Mouse (Mus musculus) brown adipose tissue, adult 24 weeks (tissue): ENCODE results near the gene Rack1. TPM values are rescaled to one million over a fixed set of nuclear protein-coding genes. Genes with fewer than 3 reads are reported as not detected.

Experiments used
- H3K27ac ChIP-seq: fragments of 200-500 bp; replicated peaks from 2 replicates; pipeline ENCODE4 v1.5.1; 2012; ENCODE audit warnings: low read depth, mild to moderate bottlenecking, low read length
- H3K4me1 ChIP-seq: fragments of 200-500 bp; 2 replicates; pipeline ENCODE4 v1.6.1; 2012; ENCODE audit warnings: low read length, mixed read lengths; ENCODE audit not compliant: control insufficient read depth, insufficient read depth, insufficient read length
- H3K4me3 ChIP-seq: fragments of 200-500 bp; 2 replicates; pipeline ENCODE4 v1.5.1; 2012; ENCODE audit warnings: low read depth, mild to moderate bottlenecking, low read length, moderate library complexity; ENCODE audit not compliant: insufficient read depth
- polyA plus RNA-seq: library from polyadenylated mRNA; stranded (reverse); fragments of >200 nt; gene quantifications from 2 replicates; pipeline ENCODE4 v1.2.4, GENCODE M21; 2012; ENCODE audit not compliant: missing spikeins, insufficient read depth, insufficient read length

Gene Rack1
- polyA plus RNA-seq, 1 experiment: 405 TPM

DNA sequence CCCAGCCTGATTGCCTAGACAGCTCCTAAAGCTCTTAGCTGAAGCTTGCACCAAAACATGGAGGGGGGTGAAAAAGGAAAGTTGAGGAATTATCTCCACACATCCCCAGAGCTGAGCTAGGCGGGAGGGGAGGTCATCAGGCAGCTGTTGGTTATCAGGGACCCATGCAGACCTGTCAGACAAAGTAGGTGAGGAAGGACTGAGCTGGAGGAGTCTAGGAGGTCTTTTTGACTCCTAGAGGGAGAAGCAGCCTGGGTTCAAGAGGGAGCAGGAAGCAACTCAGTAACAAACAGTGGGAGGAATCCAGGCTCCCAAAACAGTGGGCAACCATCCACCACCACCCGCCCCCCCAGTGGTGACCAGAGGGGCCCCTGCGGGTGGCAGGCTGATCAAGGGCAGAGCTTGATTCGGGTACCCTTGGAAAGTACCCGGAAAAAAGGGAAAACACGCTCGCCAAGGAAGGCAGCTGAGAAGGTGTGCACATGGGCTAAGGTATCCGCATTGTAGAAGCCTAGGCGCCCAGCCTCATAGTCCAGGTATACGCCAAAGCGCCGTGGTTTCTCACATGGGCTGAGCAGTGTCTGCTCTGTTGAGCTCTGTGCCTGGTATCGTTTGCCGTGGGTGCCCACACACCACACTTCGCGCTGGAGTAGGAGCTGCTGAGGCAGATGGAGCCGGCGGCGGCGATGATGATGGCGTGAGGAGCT lies 6.9 kb downstream of the Rack1 start:
- no peaks in the 10 kb centered on the region for H3K4me1 ChIP-seq
- H3K27ac ChIP-seq: no peak overlapping the region
- no peak overlapping the region for H3K4me3 ChIP-seq

DNA sequence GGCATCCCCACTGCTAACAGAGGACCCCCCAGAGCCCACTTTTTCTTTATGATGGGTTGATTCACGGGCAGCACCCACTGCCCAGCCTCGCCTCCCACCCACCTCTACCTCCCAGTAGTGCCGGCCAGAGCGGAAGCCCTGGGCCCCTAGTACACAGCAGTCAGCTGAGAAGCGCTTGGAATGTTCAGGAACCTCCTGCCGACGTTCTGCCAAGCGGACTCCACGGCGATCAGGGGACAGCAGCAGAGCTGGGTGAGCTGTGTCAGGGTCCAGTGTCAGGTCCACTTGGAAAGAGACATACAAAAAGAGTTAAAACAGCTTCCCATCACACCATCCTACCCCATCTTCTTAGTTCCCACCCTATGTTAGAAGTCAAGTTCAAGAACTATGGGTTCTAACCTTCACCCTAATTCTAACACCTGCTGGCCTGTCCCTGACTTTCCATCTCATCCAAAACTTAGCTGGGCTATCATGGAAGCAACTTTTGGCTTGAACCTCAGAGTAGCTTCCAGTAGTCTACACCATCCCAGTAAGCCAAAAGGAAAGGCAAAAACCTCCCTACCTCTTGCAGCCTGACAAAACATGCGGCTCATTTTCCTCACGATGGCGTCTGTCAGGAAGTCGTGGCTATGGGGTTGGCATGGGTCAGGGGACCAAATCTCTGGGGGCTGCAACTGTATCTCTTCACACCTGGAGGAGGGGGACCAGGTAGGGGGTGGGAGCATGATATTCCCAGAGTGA lies 7.6 kb downstream of the Rack1 start:
- H3K4me3 ChIP-seq: no peak overlapping the region
- no peak overlapping the region for H3K27ac ChIP-seq
- no peaks in the 10 kb centered on the region for H3K4me1 ChIP-seq

- H3K4me3 ChIP-seq: no peak overlapping the region
- no peaks in the 10 kb centered on the region for H3K4me1 ChIP-seq
- H3K27ac ChIP-seq: no peak overlapping the region
Measured at GRCm38 (mm10) chr11:48808304-48808646, 8.1 kb downstream of the Rack1 start.

GRCm38 (mm10) chr11:48808737-48809433 lies 8.8 kb downstream of the Rack1 start:
- no peak overlapping the region for H3K4me3 ChIP-seq
- H3K4me1 ChIP-seq: no peaks in the 10 kb centered on the region
- H3K27ac ChIP-seq: no peak overlapping the region

DNA sequence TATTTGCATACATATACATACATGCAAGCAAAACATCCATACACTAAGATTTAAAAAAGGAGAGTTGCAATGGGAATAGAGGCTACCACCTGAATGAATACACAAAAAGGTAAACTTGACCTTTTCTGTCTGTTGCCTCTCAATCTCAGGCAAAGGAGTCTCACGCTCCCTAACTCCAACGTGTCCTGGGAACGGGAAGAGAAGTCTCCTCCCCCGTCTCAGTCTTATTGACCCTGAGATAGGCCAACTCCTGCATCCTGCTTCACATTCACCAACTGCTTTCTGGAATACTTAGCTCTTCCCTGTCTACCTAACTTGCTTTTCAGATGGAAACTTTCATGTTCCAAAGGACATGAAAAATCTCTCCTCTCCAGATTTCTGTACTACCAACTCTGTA lies 9.3 kb downstream of the Rack1 start:
- no peak overlapping the region for H3K27ac ChIP-seq
- H3K4me3 ChIP-seq: no peak overlapping the region
- H3K4me1 ChIP-seq: no peaks in the 10 kb centered on the region

- Histone ChIP-seq H3K4me1 (no peaks in the 10 kb centered on the region), H3K27ac (no peak overlapping the region), H3K4me3 (no peak overlapping the region)
Measured at GRCm38 (mm10) chr11:48810142-48810541, 10.0 kb downstream of the Rack1 start.

DNA sequence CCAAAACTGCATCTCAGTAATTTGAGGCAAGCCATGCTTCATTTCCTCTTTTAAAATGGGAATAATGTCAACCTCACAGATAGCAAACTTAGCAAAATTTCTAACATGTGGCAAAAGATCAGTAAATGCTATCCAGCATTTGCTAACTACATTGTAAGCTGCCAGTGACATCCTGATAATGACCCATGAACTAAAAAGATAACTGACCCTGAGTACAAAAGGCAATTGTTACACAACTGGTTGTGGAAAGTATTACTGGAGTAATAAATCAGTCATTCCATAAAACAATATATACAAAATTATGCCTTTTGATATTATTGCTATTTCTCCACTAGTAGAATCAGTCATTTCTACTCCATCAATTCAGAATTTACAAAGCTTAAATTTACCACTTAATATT lies 13.7 kb downstream of the Rack1 start:
- Histone ChIP-seq H3K4me3 (no peak overlapping the region), H3K4me1 (peaks cover 7% of the 10 kb centered on the region), H3K27ac (no peak overlapping the region)

GRCm38 (mm10) chr11:48815851-48816250 lies 15.7 kb downstream of the Rack1 start:
- H3K4me3 ChIP-seq: peak overlapping the region; percentile 73

DNA sequence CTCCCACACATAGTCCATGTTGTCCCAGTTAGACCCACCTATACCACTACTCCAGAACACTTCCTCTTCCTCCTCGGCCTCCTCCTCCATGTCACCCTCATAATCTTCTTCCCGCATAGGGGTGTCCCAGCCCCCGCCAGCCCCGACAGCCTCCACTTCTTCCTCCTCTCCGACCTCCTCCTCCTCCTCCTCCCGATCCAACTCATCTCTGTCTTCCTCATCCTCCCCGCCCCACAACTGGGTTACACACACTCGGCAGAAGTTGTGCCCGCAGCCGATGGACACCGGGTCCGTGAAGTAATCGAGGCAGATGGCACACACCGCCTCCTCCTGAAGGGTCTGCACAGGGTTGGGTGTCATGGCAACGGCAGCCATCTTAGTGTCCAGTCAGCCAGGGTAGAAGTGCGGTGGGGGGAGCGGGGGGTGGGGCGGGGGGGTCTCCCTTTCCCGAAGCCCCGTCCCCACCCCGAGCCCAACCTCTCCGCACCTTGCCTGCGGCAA lies 16.2 kb downstream of the Rack1 start:
- H3K4me3 ChIP-seq: peak overlapping the region; percentile 73
- H3K4me1 ChIP-seq: peaks cover 7% of the 10 kb centered on the region
- peak overlapping the region; percentile 64; the same call in 1 of the 2 replicates for H3K27ac ChIP-seq

More at GRCm38 (mm10) chr11:48815851-48816250, 15.7 kb downstream of the Rack1 start:
- Histone ChIP-seq H3K27ac (peak overlapping the region; percentile 64; the same call in 1 of the 2 replicates), H3K4me1 (peaks cover 7% of the 10 kb centered on the region)

DNA sequence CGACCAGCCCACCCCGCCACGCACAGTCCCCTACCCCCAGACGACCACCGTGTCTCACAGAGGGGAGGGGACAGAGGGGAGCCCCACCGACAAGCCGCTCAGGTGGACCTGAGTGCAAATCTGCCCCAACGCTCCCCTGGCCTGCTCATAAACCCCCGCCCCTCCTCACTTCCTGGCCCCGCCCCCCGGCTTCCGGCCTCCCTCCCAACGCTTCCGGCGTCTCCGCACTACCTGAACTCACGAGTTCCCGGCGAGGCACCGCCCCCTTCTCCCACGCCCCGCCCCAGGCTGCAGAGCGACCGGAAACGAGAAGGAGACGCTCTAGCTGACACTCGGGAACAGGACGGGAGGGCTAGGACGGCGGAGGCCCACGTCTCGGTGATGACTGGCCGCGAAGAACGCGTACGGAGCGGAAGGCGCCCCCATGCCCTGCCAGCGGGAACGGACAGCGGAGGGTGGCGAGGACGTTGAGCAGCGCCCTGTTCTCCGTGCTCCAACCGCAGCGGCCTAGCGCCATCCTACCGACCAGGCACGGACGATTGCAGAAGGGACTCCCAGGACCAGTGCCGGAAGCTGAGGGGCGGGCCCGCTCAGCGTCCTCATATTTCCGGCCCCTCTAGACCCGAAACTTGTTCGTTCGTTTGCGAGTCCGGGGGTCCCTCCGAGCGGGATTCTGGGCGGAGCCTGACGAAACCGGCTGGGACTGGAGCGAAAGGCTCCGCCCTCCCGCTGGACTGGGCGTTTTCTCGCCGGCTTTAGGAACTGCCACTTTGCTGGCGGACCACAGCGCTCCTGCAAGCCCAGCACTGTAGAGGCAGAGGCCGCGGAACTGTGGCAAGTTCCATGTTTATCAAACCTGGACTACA lies 16.9 kb downstream of the Rack1 start, which contains the start of gene Trim41:
TSS of gene Trim41 (minus strand) at position 554 of the 866 bp plus-strand sequence.
- H3K27ac ChIP-seq: peak within 1 kb of the TSS; percentile 98
- H3K4me1 ChIP-seq: peaks cover 7% of the 10 kb centered on the region
- peak within 1 kb of the TSS; percentile 84 for H3K4me3 ChIP-seq

DNA sequence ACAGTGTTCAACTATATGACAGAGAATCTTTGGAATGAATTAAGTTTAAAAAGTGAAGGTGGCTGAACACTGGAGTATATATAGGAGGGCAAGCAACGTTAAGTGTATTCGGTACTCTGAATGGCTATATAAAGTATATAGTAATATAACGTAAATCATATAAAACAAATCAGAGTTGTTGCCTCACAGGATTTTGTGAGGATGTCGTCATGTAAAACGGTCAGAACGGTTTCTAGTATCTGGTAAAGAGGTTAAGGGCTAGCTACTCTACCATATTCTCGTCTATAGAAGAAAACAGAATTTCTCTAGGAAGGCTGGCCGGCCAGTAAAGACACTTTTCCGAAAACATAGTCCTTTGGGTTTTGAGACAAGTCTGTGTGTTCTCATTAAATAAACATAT lies 17.7 kb downstream of the Rack1 start:
- H3K4me3 ChIP-seq: peak overlapping the region; percentile 84
- peaks cover 7% of the 10 kb centered on the region for H3K4me1 ChIP-seq
- H3K27ac ChIP-seq: peak overlapping the region; percentile 66; the same call in 1 of the 2 replicates

DNA sequence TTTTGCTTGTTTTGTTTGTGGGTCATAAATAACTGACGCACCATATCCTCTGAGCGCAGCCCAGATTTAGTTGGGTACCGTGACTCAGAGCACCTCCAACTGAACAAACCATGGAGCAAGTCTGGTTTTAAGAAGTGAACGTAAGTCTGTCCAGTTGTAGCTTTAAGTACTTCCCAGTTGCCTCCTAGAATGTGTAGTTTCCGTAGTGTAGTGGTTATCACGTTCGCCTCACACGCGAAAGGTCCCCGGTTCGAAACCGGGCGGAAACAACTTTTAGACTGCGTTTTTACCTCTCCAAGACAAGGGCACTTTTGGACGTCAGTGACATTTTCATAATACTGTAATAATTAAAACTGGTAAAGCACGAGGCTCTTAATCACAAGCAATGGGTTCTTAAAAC lies 18.2 kb downstream of the Rack1 start:
- Histone ChIP-seq H3K4me3 (peak overlapping the region; percentile 68), H3K27ac (0 out of 2 replicates have a peak overlapping the region, but pooled peaks have one; percentile 42), H3K4me1 (peaks cover 7% of the 10 kb centered on the region)

DNA sequence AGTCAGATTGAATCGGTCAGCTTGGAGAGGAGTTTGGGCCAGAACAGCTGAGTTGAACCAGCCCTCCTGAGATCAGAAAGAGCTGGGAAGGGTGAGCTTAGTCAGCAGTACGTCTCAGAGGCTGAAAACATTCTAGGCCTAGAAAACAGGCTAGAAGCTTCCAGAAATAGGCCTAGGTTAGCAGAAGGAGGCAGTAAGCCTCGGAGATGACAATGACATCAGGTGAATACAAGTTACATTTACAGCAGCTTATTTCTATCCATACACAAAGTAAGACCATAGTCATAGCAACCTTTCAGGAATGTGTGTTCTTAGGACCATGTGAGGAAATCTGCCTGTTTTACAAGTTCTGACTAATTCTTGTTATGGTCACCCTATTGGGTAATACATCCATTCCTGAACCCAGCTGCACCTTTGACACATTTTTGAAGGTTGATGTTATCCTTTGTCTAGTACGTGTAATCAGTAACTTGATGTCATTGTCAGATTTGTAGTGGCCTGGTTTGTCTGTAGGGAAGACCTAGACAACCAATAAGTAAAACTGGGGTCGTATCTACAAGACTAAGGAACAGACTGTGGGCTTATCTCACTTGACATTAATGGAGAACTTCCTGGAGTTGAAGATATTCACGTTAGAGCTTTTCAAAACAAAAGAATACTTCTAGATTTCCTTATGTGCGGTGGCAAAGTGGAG lies 19.6 kb downstream of the Rack1 start:
- H3K4me3 ChIP-seq: no peak overlapping the region
- no peak overlapping the region for H3K27ac ChIP-seq
- H3K4me1 ChIP-seq: peaks cover 15% of the 10 kb centered on the region

- Histone ChIP-seq H3K4me3 (no peak overlapping the region), H3K4me1 (peaks cover 15% of the 10 kb centered on the region), H3K27ac (no peak overlapping the region)
Measured at GRCm38 (mm10) chr11:48820308-48820674, 20.2 kb downstream of the Rack1 start.
